Mouse (Mus musculus): ENCODE data around the gene Pde9a.

The Pde9a gene

DNA sequence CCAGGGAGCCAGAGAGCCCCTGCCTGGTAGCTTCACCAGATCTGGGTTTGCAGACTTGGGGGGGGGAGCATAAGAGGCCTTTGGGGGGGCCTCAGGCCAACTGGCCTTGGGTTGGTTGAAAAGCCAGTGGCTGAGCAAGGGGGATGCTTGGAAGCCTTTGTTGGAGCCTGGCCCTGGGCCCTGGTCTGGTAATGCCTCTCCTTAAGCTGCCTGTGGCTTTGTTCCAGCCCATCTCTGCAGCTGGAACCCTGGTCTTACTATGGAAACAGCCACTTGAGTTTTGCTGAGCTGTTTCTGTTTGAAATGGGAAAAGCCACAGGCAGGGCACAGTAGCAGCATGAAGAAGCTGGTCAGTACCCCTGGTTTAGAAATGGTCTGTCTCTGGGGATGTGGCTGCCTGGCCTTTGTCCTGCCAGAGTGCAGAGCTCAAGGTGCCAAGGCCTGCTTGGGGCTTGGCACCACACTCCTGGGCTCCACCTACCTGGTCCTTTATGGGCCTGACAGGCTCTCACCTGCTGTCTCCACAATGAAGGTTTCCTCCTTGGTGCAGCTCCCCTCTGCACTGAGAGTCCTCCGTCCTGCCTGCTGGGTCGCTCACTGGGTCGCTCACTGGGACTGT, 3.5 kb downstream of the Pde9a start:
- DNase-seq = peak; percentile 50 to 72

DNA sequence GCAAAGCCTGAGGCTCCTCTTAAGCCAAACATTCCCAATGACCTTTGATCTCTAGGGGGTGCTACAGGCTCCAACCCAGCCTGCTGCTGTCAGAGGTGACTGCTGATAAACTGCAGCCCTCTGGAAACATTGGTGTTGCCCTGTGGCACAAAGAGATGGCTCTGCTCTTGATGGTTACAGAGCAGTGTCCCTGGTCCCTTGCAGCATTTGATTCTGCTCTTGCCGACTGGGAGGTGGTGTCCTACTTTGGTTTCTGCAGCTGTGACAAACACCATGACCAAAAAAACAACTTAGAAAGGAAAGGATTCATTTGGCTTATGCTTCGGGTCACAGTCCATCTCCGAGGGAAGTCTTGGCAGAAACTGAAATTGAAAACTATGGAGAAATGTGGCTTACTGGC, 5.5 kb downstream of the Pde9a start:
- no peak for DNase-seq

DNA sequence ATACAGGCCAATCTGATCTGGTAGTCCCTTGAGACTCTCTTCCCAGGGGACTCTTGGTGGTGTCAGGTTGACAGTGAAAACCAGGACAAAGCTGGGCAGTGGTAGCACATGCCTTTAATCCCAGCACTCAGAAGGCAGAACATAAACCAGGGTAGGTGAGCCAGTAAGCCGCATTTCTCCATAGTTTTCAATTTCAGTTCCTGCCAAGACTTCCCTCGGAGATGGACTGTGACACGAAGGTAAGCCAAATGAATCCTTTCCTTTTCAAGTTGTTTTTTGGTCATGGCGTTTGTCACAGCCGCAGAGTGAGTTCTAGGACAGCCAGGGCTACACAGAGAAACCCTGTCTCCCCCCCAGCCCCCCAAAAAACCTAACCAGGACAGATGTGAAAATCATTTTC, 6.0 kb downstream of the Pde9a start:
- DNase-seq = no peak

- DNase-seq = peak; percentile 80
Measured at GRCm38 (mm10) chr17:31393811-31394210, 7.8 kb downstream of the Pde9a start.

GRCm38 (mm10) chr17:31400294-31400693, 14.3 kb downstream of the Pde9a start:
- DNase-seq = no peak

DNA sequence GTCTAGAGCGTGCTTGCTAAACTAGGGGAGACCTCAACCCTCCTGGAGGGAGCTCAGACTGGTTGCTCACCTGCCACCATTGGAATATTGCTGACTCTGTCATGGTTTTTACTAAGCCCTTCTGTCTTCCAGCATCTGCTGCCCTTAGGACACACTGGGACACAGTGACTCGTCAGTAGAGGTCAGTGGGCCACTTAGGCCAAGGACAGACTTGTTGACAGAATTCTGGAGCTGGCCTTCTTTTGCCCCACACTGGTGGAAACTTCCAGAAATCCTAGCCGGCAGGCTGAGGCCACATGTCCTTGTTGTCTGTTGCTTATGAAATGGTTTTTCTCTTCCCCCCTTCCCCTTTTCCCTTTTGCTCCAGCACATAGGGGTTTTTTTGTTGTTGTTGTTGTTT, 15.2 kb downstream of the Pde9a start:
- no peak for DNase-seq

DNA sequence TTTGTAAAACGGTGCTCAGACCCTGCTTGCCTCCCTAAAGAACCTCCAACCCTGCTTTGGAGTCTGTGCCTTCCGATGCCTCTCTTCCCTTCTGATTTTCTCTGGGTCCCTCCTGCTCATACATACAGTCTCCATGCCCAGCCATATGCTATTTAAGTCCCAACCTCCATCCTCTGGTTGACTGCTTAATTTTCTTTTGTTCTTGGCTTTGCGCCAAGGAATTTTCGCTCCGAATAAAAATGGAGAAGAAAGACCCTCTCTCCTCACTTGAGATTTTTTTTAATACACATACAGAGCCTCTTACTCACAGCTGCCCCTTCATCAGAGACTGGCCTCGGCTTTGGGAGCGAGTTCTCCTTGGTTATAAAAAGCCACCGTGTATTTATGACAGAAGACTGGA, 16.7 kb downstream of the Pde9a start:
- DNase-seq = no peak

DNA sequence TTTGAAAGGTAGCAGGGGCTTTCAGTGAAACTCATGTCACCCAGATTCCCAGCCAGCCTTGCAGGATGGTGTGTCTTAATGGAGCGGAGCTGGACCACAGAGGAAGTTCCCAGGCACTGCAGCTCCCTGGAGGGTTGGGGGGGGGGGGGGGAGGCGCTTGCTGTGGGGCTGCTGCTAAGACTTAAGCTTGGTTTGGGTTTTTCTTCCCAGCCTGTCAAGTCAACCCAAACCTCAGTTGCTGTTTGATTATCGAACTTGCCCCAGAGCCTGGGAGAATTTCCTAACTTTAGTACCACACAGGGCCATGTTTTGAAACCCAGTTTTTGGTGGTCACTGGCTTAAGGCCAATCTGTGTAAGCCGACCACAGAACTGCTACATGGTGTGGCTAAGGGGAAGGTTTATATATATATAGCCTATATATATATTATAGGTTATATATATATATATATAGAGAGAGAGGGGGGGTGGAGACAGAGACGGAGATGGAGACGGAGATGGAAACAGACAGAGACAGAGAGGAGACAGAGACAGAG, 19.8 kb downstream of the Pde9a start:
- DNase-seq = no peak

GRCm38 (mm10) chr17:31409741-31410350, 23.8 kb downstream of the Pde9a start:
- peak in 1 of 2 experiments; percentile 38 for DNase-seq

DNA sequence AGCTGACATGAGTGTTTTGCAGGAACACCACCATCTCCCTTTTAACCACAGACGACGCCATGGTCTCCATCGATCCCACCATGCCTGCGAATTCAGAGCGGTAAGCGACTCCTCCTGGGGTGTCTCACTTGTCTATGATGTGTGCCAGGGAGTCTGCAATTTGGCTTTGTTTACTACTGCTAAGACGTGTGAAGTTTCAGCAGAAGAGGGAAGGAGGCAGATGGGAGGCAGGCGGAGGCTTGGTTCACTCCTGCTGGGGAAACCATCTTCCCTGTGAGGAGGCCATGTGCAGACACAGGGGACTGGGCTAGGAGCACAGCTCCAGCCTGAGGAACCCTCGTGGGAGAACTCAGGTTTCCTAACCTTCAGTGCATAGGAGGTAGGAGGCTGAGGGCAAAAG, 29.2 kb downstream of the Pde9a start:
- no peak for DNase-seq

- peak; percentile 89 to 90 for DNase-seq
Measured at GRCm38 (mm10) chr17:31418804-31419597, 33.0 kb downstream of the Pde9a start.

GRCm38 (mm10) chr17:31419598-31419950, 33.6 kb downstream of the Pde9a start:
- DNase-seq = peak; percentile 65 to 70

- peak; percentile 28 to 42 for DNase-seq
Measured at GRCm38 (mm10) chr17:31419995-31420394, 34.0 kb downstream of the Pde9a start.

DNA sequence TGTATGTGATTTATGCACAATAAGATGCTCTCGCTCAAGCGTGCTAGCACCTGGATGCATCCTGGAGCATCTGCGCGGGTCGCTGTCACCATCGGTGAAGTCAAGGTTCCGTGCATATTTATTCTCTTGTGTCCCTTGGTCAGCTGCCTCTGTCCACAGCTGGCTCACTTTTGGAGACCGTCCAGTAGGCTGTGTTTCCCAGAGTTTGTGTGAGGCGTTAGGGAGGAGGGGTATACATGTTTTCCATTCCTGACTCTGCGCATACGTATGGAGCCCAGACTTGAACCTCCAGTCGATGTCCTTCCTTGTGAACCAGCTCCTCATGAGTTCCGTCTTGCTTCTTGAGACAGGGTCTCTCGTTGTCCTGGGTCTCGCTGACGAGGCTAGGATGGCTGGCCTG, 34.6 kb downstream of the Pde9a start:
- DNase-seq = peak in 1 of 2 experiments; percentile 25

DNA sequence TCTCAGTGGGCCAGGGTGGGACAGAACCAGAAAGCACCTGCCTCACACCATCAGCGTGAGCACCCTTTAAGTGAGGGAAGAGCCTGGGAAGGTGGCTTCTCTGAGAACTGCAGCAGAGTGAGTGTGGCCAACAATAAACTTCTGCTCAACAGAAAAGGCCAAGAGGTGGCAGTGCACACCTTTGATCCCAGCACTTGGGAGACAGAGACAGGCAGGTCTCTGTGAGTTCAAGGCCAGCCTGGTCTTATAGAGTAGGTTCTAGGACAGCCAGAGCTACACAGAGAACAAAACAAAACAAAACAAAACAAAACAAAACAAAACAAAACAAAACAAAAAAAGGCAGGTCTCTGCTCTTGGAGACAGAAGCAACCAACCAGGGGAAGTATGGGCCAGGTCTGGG, 36.4 kb downstream of the Pde9a start:
- DNase-seq = no peak

DNA sequence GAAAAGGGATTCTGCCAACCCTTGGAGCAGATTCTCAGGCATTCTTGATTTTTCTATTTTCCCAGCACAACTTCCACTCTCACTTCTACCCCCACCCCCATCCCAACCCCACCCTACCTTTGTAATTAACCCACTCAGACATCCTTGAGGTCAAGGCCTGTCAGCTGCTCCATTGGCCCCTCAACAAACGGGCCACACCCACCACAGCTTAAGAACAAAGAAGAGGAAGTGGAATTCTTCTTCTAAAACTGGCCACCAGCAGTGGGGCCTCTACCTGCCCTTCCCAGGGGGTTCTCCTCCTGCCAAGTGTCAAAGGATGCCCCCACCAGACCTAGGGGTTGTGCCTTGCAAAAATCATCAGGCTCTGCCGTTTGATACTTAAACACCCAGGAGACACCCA, 37.0 kb downstream of the Pde9a start:
- no peak for DNase-seq

DNA sequence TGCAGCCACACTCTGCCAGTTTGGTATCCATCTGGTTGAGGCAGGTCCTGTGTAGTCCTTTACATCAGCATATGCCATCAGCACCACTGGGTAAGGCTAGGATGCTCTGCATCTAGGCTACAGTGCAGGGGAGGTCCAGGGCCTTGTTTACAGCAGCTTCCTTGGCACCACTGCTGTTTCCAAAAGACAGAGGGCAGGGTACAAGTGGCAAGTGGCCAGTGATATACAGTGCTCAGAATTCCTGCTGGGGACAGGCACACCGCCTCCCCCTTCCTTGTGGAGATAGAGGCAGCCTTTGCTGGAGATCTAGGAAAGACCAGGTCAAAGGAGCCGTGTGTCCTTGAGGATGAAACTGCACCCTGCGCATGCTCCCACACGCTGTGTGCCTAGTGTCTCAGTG, 38.3 kb downstream of the Pde9a start:
- DNase-seq = no peak

DNA sequence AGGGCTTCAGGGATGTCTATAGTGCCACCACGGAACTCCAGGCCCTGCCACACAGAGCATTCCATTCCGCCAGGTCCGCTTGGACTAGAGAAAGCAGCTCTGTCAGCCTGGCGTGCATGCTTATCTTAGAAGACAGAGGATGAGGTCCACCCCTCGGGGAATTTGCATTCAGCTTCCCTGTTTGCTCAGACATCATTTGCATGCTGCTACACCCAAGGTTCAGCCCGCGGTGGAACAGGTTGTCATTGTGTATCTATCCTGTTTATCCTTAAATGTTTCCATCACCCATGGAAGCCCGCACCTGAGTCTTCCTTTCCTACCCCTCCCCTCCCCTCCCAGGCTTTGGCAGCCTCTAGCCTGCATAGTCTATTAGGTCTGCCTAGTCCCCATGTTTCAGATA, 38.8 kb downstream of the Pde9a start:
- no peak for DNase-seq

DNA sequence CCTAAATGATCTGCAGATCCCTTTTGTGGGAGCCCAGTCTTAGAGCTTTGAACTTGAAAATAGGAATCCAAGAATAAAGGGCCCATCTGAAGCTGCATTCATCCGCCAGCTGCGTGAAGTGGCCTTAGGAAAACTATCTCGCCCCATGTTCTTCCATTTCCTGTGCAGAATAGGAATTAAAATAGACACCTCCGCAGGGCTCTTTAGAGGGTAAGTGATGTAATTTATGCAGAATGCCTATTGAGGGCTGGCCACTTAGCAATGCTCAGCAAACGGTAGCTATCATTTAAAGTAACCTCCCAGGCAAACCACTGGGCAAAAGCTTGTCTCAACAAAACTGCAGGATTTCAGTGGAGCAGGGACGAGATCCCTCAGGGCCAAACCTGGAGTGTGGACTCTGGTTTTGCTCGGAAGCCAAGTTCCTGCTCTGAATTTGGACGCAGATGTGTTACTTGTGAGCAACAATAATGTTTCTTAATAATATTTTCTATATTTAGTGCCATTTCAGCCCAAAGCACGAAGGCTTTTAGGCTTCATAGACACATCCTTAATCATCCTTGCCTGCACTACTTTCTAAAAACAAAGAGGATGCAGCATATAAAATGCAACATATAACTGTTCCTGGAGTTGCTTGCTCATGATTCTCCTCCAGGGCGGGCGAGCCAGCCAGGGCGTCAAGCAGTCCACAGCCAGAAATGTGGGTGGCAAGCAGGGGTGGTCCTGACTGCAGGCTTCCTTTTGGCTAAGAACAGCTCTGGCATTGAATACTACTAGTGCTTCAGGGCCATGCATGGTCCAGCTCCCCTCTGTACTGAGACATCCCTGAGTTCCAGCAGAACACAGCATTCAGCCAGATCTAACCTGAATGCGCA, 40.1 kb downstream of the Pde9a start:
- DNase-seq = peak in 1 of 2 experiments; percentile 50

GRCm38 (mm10) chr17:31429402-31429801, 43.4 kb downstream of the Pde9a start:
- DNase-seq = no peak

- DNase-seq = no peak
Measured at GRCm38 (mm10) chr17:31432878-31433281, 46.9 kb downstream of the Pde9a start.

GRCm38 (mm10) chr17:31433401-31433928, 47.5 kb downstream of the Pde9a start:
- DNase-seq = no peak
